Mouse (Mus musculus): ENCODE results near the gene Arid4a. TPM values are rescaled to one million over a fixed set of nuclear protein-coding genes. Genes with fewer than 3 reads are reported as not detected.
"Not testable (repeated sequence)": the region's sequence is repeated elsewhere in the genome, so short reads cannot be mapped to it uniquely, and the experiment has no call there.

Gene Arid4a
- total RNA-seq, 2 experiments from 2014 or later, result 28.1 to 29.1 TPM

DNA sequence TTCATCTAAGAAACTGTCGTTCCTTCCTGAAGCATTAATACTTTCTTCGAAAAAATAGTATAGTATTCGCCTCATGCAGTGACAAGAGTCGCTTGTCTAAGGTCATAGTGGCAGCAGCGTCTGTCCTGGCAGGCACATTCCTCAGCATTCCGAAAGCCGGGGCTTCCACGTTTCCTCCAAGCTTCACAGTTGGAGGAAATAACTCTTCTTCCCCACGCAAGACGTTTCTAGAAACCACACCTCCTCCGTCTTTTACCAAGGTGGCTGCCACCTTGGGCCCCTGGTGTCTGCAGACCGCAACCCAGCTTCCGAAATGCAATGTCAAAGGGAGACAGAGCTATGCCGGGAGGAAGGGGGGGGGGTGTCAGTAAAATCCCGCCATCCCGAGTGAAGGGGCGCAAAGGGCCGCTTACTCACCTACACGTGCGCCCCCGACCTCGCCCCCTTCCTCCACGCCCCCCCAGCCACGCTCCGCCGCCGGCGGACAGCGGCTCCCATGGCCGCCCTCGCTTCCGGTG is 886 bp upstream of the Arid4a start:
- peak; percentile 13 to 59 for DNase-seq (ENCODE audit: low spot score in 2 of 2)

DNA sequence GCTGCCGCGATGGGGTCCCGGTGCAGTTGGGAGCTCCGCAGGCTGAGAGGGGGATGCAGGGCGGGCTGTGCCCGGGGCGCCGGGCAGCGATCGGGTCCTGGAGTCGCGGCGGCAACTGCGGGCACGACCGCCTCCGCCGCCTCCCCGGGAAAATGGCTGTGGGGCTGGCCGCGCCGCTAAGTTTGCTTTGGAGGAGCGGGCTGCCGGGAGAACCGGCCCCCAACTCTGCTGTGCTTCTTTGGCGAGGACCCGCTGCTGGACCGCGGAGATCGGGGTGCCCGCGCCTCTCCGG is 367 bp downstream of the Arid4a start:
- peak in 1 of 2 experiments; percentile 11 for DNase-seq (ENCODE audit: low spot score in 2 of 2)

DNA sequence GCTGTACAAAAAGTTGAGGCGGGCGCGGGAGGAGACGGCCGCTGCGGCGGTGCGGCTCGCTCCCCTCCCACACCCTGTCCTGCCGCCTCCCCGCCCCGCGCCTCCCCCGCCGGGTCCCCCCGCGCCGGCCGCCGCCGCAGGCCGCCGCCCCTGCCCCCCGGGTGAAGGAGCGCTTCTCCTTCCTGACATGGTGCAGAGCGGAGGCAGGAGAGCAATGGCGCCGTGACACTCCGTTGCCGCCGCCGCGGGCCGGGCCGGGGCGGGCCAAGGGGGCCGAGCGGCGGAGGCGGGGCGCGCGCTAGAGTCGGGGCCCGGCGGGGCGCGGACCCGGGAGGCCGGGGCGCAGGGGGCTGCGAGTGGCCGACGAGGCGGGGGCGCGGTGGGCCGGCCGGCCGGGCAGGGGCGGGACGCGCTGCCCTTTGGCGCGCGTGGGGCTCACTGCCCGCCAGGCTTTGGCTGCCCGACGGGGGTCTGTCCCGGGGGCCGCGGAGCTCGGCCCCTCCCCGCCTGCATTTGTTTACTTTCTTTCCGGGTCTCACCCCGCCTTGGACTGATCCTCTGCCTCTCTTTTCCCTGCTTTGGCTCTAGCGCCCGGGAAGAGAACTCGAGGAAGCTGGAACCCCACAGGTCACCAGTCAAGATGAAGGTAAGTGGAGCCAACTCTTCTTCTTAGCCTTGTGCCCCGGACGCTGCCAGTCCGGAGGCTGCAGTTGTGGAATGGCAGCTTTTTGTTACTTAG is 882 bp downstream of the Arid4a start:
- DNase-seq (ENCODE audit: low spot score in 2 of 2), result peak; percentile 33 to 37

DNA sequence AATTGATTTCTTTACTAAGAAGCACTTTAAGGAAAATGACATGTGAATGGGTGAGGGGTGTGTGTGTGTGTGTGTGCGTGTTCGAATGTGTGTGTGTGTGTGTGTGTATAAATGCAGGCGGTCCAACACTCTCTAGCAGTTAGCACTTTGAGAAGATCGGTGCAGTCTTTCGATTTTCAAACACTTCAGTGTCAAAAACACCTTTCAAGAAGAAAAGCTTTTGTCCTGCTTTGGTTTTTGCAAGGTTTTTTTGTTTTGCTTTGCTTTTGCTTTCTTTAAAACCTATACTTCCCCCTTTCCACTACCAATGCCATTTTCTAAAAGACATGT is 1.4 kb downstream of the Arid4a start:
- DNase-seq (ENCODE audit: low spot score in 2 of 2), result no peak

DNA sequence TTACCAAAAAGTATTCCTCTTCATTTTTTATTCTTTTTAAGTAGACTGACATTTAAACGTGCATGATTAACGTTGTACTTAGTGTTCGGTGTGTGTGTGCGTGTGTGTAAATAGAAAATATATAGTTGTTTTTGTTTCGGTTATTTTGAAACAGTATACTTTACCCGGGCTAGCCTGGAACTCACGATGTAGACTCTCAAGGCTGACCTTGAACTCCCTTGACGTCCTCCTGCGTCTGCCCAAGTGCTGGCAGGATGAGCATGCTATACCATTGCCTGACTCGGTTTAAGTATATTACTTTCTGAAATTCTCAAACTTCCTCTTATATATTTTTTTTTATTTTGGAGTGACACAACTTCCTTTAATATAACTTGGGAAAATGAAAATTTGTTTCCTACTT is 2.0 kb downstream of the Arid4a start:
- DNase-seq (ENCODE audit: low spot score in 2 of 2), result no peak

DNA sequence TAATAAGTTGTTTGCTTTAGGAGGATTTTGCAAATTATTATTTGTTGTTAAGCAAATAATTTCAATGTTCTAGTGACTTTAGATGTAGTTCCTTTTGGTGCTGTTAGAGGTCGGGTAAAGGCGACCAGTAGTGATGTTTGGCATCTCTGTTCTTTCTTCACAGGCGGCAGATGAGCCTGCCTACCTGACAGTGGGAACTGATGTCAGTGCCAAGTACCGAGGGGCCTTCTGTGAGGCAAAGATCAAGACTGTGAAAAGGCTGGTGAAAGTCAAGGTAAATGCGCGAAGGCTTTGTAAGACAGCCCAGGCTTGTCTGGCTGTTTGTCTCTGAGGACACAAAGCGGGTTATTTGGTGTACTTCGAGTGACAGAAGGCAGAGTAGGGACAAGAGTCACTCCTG is 3.4 kb downstream of the Arid4a start:
- no peak for DNase-seq (ENCODE audit: low spot score in 2 of 2)

DNA sequence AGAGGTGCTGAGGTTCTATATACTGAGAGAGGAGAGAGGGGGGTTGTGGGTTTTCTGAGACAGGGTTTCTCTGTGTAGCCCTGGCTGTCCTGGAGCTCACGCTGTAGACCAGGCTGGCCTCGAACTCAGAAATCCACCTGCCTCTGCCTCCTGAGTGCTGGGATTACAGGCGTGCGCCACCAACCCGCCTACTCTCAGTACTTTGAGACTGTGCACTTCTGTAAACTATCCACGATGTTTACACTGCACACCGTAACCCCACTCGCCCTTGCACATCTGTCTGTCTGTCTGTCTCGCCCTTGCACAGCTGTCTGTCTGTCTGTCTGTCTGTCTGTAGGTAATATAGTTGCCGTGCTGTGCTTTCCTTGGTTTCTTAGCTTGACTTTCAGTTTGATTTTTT is 8.6 kb downstream of the Arid4a start:
- DNase-seq (ENCODE audit: low spot score in 2 of 2), result no peak

DNA sequence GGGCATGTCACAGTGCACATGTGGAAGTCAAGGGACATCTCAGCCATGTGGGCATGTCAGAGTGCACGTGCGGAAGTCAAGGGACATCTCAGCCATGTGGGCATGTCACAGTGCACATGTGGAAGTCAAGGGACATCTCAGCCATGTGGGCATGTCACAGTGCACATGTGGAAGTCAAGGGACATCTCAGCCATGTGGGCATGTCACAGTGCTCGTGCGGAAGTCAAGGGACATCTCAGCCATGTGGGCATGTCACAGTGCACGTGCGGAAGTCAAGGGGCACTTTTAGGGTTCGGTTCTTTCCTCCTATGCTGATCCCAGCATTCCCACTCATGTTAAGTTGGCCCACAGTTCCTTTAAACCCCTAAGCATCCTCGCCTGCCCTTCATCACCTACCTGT is 12.5 kb downstream of the Arid4a start:
- not testable (repeated sequence) for DNase-seq (ENCODE audit: low spot score in 2 of 2)

DNA sequence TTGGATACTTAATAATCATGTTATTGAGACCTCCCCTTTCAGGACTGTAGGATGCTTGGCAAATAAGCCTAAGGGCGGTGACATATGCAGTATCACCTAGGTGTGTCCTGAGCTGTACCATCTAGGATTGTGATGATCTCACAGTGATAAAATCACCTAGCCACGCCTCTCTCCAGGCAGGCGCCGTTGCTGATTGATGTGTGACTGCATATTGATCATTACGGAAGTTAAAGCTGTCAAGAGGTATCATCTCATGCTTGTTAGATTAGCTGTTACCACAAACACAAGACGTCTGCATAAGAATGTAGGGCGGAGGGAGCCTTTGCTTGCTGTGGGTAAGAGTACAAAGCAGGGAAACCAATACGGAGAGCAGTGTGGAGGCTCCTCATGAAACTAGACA is 14.5 kb downstream of the Arid4a start:
- DNase-seq (ENCODE audit: low spot score in 2 of 2), result no peak

DNA sequence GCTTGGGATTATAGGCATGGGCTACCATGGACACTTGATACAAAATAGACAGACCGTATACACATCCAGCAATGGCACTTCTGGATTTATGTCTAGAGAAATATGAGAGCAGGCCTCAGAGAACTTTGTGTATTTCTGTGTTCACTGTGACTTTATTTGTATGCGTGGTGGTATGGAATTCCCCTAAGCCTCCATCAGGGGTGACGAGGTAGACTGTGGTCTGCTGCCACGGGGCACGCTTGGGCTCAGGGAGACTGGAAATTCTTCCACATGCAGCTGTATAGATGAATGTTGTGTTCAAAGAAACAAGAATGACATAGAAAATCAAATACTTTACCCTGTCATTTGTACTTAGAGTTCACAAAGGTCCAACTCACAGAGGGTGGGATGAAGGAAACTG is 14.9 kb downstream of the Arid4a start:
- DNase-seq (ENCODE audit: low spot score in 2 of 2), result no peak

DNA sequence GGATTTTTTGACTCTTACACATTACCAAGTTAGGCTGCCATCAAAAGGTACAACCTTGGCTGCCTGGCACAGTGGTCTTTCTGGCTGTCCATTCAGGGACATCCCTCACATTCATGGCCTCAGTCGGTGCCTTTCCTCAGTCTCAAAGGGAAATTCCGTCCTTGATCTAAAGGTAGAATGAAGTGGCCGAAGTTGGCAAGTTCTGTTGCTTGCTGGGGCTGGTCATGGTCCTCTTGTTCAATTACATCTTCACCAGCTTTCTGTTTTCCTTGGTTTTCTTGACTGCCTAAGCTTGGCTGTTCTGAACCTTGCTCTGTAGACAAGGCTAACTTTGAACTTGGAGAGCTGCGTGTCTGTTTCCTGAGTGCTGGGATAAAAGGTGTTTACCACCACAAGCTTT is 20.0 kb downstream of the Arid4a start:
- DNase-seq (ENCODE audit: low spot score in 2 of 2), result no peak

DNA sequence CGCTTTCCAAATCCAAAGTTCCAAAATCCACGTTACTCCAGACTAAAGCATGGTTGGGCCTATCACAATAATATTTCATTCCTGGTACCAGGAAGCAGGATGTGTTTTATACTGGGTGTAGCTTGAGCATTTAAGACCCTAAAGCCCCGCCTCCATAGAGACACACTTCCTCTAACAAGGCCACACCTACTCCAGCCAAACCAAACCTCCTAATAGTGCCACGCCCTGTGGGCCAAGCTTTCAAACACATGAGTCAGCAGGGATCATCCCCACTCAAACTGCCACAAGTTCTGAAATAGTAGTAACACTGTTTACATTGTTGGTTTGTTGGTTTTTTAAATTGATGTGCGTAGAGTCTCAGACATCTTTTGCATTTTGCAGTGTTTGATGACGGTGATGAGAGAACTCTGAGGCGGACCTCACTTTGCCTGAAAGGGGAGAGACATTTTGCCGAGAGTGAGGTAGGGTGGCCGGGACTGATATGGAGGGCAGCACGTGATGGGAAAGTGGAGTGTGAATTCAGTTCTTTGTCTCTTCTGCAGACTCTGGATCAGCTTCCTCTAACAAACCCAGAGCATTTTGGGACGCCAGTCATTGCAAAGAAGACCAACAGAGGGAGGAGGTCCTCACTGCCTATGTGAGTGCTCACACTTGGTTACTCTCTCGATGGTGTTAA is 21.1 kb downstream of the Arid4a start:
- DNase-seq (ENCODE audit: low spot score in 2 of 2), result no peak

DNA sequence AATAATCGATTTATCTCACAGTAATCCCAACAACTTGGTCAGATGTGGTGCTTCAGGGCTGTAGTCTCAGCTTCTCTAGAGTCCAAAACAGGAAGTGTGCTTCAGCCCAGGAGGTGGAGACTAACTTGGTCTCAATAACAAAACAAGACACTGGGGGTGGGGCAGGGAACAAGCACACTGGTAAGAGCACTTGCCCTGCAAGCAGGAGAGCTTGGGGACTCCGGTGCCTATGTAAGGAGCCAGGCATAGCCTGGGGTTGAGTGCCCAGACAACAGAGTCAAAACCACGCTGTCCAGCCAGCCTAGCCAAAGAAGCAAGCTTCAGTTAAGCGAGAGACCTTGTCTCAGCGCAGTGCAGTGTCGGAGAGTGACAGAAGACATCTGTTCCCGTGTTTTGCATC is 24.7 kb downstream of the Arid4a start:
- DNase-seq (ENCODE audit: low spot score in 2 of 2), result no peak

DNA sequence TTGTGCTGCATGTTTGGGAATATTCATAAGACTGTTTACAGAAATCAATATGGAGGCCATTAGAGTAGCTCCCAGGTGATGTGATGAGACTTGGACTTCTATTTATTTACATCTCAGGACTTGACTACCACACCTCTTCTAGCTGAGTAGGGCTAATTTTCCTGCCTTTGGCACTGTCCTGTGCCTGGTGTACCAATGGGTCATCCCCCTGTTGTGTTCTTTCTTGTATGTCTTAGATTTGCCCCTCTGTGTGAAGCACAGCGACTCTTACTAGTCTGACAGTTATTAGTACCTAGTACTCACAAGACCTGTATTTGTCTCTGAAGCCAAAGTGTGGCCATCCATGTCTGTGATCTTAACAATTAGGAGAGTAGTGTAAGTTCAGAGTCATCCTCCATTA is 26.7 kb downstream of the Arid4a start:
- no peak for DNase-seq (ENCODE audit: low spot score in 2 of 2)

DNA sequence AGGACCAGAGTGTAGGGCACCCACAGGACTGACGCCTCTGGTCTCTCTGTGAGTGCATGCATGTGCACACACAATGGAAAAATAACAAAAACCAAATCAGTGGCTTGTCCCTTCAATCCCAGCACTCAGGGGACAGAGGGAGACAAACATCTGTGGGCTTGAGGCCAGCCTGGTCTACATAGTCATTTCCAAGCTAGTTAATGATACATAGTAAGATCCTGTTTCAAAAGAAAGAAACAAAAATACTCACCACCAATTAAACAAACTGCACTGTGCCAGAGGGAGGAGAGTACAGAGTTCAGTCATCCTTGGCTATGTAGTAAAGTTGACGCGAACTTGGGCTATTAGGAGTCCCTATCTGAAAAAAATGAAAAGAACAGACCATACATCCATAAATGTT is 27.8 kb downstream of the Arid4a start:
- DNase-seq (ENCODE audit: low spot score in 2 of 2), result no peak

DNA sequence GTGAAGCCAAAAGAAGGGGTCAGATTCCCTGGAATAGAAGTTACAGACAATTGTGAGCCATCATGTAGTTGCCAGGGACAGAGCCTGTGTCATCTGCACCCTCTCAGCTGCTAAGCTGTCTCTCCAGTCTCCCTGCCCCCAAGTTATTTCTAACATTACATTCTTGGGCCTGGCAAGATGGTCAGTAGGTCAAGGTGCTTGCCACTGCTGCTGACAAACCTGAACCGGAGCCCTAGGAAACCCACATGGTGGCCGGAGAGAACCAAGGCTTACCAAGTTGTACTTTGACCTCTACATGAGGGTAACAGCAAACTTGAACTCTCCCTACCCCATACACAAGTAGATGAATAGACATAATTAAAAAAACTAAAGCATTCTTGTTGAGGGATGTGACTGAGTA is 28.7 kb downstream of the Arid4a start:
- DNase-seq (ENCODE audit: low spot score in 2 of 2), result no peak

DNA sequence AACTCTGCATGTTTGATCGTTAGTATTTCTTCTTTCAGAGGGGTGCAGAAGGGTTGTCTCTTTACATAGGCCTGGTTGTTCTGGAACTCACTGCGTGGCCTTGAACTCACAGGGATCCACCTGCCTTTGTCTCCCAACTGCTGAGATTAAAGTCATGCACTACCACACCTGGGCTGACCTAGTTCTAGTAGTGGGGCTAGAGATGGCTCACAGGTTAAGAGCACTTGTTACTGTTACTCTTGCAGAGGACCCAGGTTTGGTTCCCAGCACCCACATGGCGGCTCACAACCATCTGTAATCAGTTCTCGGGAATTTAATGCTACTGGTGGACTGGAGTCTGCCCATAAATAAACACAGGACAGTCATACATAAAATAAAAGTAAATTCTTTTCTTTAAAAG is 30.7 kb downstream of the Arid4a start:
- no peak for DNase-seq (ENCODE audit: low spot score in 2 of 2)

DNA sequence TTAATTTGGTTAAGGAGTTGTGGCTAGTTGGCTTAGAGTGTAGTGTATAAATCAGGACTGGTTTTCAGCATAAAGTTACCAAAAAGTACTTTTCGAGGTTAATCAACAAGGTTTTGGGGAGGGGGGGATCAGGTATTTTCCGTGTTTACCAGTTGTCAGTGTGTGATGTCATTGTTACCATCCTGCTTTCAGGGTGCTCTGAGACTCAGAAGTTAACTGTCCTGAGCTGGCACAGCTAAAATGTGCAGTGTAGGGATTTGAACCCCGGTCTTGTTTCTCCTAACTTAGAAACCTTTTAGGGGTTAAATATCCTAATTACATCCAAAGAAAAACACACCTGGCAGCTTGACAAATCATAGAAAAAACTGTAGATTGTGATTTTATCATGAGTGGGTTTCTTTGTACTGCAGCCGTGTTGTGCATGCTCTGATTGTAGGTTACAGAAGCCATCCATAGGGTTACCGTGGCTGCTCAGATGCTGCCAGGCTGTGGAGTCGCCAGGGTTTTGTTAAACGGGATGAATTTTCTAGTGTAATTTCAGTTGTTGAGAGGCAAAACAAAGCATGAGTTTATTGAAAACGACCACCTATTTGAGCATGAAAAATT is 31.8 kb downstream of the Arid4a start:
- no peak for DNase-seq (ENCODE audit: low spot score in 2 of 2)

DNA sequence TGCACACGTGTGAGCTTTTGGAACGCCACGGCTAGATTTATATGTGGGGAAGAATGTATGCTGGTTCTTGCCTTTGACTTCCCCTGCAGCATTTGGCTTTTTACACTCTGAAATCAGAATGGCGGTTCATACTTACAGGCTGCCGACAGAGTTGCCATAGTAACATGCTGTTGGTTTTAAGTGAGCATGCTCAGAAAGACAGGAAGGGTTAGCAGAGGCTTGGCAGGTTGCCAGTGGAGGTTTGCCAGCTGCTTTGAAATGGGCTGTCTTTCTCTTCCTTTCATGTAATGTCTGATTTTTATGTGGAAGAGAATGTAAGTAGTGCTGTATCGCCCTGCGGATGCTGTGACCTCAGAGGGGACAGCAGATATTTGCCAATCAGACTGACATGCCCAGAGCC is 32.3 kb downstream of the Arid4a start:
- DNase-seq (ENCODE audit: low spot score in 2 of 2), result peak; percentile 85 to 92

DNA sequence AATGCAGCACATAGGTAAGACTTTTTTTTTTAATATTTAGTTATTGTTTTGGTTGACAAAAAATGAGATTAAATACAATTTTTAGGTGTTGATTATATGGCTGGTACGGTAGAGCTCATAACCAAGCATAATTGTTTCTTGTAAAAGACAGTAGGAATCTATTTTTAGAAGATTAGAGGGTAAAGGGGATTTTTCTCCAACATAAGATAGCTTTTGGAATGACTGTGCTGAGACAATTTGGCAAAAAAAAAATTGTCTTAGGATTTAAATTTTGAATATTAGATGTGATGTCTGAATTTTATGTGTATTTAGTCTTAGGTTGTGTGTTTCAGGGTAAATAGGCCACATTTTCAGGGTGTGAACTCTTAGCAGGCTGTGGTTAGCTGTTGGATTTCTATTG is 32.8 kb downstream of the Arid4a start:
- no peak for DNase-seq (ENCODE audit: low spot score in 2 of 2)

DNA sequence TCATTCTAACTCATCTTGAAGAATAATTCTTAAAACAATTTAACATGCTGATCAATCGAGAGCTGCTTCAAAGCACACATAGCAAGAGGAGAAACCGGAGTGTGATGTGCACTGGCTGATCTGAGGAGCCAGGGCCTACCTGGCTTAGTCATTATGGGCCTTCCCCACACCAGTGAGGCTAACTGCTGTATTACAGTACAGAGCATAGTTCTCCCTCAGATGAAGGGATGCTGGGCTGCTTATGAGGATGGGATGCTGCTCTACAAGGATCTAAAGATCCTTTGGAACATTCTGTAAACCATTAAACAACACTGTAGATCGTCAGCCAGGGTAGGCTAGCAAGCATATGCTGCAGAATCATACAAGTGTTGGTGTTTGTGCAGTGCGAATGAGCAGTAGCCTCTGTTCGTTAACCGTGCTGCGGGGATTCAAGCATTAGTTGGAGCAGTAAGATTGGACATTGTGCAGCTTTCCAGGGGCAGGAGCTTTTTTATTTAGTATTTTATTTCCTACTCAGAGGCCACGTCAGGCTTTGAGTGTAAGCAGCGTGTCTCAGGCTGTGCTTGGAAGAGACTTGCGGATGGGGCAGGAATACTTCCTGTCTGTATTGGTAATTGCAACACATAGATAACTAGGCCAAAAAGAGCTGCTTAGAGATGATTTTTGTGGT is 33.9 kb downstream of the Arid4a start:
- no peak for DNase-seq (ENCODE audit: low spot score in 2 of 2)

DNA sequence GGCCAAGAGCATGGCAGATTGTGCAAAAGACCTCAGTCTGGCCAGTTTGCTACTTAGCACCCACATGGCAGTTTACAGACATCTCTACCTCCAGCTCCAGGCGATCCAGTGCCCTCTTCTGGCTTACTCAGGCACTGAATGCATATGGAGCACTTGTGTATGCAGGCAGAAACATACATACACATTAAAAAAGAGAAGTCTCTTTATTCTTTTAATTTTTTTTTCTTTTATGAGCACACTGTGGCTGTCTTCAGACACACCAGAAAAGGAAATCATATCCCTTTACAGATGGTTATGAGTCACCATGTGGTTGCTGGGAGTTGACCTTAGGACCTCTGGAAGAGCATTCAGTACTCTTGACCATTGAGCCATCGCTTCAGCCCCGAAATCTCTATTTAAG is 35.3 kb downstream of the Arid4a start:
- DNase-seq (ENCODE audit: low spot score in 2 of 2), result no peak
